Mouse (Mus musculus) stomach, embryonic 14.5 days (tissue): Measurements from ENCODE around the gene Ciao2b. TPM values are rescaled to one million over a fixed set of nuclear protein-coding genes. Genes with fewer than 3 reads are reported as not detected.
"Not testable (repeated sequence)": the region's sequence is repeated elsewhere in the genome, so short reads cannot be mapped to it uniquely, and the experiment has no call there.

Source experiments
- ATAC-seq: fragments of 200-750 bp; cut with Nextera tagmentation; 2 replicates; pipeline ENCODE4 v1.8.0; 2017; ENCODE audit warnings: low read depth, moderate TSS enrichment; ENCODE audit not compliant: insufficient number of reproducible peaks, insufficient read depth, low FRiP score
- H3K27ac ChIP-seq: fragments of 300-500 bp; sonication (generic); 2 replicates; pipeline ENCODE4 v1.5.1; 2014; ENCODE audit warnings: mild to moderate bottlenecking, low read length, moderate library complexity, mixed read lengths
- H3K27me3 ChIP-seq: fragments of 300-500 bp; sonication (generic); 2 replicates; pipeline ENCODE4 v1.6.1; 2014; ENCODE audit warnings: low read length, control low read depth, mixed read lengths; ENCODE audit not compliant: control insufficient read depth, insufficient read depth
- H3K36me3 ChIP-seq: fragments of 300-500 bp; sonication (generic); 2 replicates; pipeline ENCODE4 v1.6.1; 2014; ENCODE audit warnings: mild to moderate bottlenecking, control low read depth, low read length, moderate library complexity, mixed read lengths; ENCODE audit not compliant: control insufficient read depth, insufficient read depth
- H3K4me1 ChIP-seq: fragments of 300-500 bp; sonication (generic); 2 replicates; pipeline ENCODE4 v1.6.1; 2014; ENCODE audit warnings: low read length, control low read depth, mixed read lengths; ENCODE audit not compliant: control insufficient read depth, insufficient read depth
- H3K4me2 ChIP-seq: fragments of 300-500 bp; sonication (generic); replicated peaks from 2 replicates; pipeline ENCODE4 v1.6.1; 2014; ENCODE audit warnings: low read depth, low read length, control low read depth
- H3K4me3 ChIP-seq: fragments of 300-500 bp; sonication (generic); 2 replicates; pipeline ENCODE4 v1.5.1; 2014; ENCODE audit warnings: low read depth, low read length, control low read depth
- H3K9ac ChIP-seq: fragments of 300-500 bp; sonication (generic); replicated peaks from 2 replicates; pipeline ENCODE4 v1.6.1; 2014; ENCODE audit warnings: low read depth, mild to moderate bottlenecking, control low read depth, low read length, moderate library complexity, mixed read lengths
- H3K9me3 ChIP-seq: fragments of 300-500 bp; sonication (generic); 2 replicates; pipeline ENCODE4 v1.6.1; 2016; ENCODE audit warnings: low read depth, low read length, control low read depth; ENCODE audit not compliant: control insufficient read depth
- WGBS: fragments of 180-500 bp; shearing (Covaris S2); extraction: QIAGEN DNeasy Blood & Tissue Kit; methylation state at CpG from one replicate; pipeline ENCODE4 v1.1.7; 2014; 5-methylcytosine and 5-hydroxymethylcytosine counted together
- polyA plus RNA-seq: library from polyadenylated mRNA; unstranded; fragments of >200 nt; fragmentation: Nextera tagmentation; extraction: Ambion mirVana; gene quantifications from 2 replicates; pipeline ENCODE4 v1.2.1, GENCODE M21; 2014

Ciao2b gene
- 89.7 and 94.1 TPM in 2 replicates for polyA plus RNA-seq

DNA sequence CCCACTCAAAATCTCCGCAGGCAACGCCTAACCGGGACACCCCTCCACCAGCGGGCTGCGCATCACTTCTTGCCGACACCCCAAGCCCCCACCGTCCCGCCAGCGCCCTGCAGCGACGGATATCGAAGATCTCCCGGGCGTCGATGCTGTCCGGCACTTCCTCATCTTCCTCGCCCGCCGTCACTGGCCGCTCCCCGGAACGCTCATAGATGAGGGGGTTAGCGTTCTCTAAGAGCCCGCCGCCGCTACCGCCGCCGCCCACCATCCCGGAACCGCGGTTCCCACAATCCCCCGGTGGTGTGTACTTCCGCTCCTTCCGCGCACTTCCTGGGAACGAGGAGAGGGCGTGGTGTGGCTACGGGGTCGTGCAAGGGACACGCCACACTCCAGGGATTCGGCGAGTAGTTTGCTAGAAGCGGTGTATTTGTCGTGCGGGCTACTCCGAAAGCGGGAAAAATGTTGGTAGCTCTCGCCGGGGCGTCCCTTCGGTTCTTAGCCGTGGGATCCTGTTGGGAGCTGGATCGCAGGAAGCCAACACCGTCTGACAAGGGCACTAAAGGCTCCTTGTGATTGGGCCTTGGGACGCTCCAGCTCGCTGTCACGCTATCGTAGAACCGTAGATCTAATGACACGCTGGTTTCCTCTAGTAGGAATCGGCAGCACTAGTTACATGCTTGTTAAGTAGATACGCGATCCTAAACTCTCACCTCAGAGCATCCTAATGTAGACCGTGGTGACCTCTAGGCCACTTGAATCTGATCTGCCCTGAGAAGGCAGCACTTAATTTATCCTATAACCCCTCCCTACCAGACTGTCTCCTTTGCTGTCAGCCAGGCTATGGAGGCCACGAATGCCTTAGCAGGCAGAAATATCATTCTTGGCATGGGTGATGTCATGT, at the start of gene Ciao2b:
TSS of gene Ciao2b (minus strand) at position 540 of the 898 bp plus-strand sequence.
- Histone ChIP-seq H3K9me3 (no peaks in the 10 kb centered on the region), H3K4me2 (peak within 1 kb of the TSS; percentile 90), H3K4me1 (peaks cover 13% of the 10 kb centered on the region), H3K36me3 (peaks cover 15% of the 10 kb centered on the region), H3K9ac (peak within 1 kb of the TSS; percentile 74), H3K27ac (peak within 1 kb of the TSS; percentile 64; the same call in 1 of the 2 replicates), H3K4me3 (peak within 1 kb of the TSS; percentile 70), H3K27me3 (no peaks in the 10 kb centered on the region)
- peak; percentile 94 for ATAC-seq
- under 1% methylated on average over 66 of the region's 66 CpGs for WGBS

DNA sequence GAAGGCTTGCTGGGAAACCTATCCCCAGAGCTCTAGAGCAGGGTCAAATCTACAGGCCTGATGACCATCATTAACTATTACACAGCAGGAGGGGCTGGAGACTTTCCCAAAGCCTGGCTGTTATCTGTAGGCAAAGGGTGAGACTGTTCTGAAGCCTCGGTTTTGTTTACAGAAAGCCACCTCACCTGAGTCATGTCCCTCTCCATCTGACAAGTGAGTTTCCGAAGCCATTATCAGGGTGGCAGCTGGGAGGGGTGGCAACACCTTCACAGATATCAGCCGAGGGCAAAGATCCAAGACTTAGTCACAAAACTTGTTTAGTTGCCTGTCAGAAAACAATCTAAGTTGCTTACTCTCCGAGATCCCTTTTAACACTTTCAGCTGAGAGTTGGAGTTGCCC, 46.7 kb upstream of the Ciao2b start:
- Histone ChIP-seq H3K27me3 (no peaks in the 10 kb centered on the region), H3K9ac (no peak overlapping the region), H3K27ac (no peak overlapping the region), H3K4me2 (no peak overlapping the region), H3K4me1 (no peaks in the 10 kb centered on the region), H3K36me3 (no peaks in the 10 kb centered on the region), H3K9me3 (no peaks in the 10 kb centered on the region), H3K4me3 (no peak overlapping the region)
- 39% methylated on average over 4 of the region's 4 CpGs for WGBS
- no peak for ATAC-seq

DNA sequence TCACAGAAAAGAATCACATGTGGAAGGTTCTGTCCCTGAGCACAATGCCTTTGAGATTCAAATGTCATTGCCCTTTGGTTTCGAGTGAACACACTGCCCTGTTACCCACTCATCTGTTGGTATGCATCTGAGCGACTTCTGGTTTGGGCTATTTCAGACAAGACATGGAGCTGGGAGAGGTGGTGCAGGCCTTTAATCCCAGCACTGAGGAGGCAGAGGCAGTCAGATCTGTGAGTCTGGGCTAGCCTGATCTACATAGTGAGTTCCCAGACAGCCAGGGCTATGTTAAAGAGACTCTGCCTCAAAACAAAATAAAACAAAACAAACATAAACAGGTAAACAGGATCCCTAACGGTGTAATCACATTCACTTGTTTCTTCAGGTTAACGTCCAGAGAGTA, 13.8 kb upstream of the Ciao2b start:
- Histone ChIP-seq H3K27me3 (no peaks in the 10 kb centered on the region), H3K27ac (no peak overlapping the region), H3K36me3 (no peaks in the 10 kb centered on the region), H3K9me3 (no peaks in the 10 kb centered on the region), H3K9ac (no peak overlapping the region), H3K4me1 (no peaks in the 10 kb centered on the region), H3K4me2 (no peak overlapping the region), H3K4me3 (no peak overlapping the region)
- 73% methylated on average over 4 of the region's 4 CpGs for whole genome bisulfite sequencing
- no peak for ATAC-seq

DNA sequence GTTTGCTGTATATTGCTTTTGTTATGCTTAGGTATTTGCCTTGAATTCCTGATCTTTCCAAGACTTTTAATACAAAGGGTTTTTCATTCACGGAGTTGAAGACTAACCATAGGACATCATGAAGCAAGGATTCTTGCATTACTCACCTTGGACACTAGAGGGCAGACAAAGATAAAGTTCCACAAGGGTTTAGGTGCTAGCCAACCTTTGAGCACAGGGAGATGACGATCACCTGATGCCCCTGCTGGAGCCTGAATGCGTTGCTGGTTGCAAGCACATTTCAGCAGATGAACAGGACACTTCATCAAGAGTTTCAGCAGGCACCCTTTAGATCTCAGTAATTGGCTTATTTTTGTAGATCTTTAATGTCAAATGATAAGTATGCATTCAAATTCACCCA, 13.2 kb upstream of the Ciao2b start:
- H3K9ac ChIP-seq, result no peak overlapping the region
- 3% methylated on average over 3 of the region's 3 CpGs for WGBS
- no peaks in the 10 kb centered on the region for H3K4me1 ChIP-seq
- H3K27me3 ChIP-seq, result no peaks in the 10 kb centered on the region
- no peak overlapping the region for H3K4me2 ChIP-seq
- H3K36me3 ChIP-seq, result no peaks in the 10 kb centered on the region
- H3K4me3 ChIP-seq, result no peak overlapping the region
- H3K27ac ChIP-seq, result no peak overlapping the region
- no peaks in the 10 kb centered on the region for H3K9me3 ChIP-seq
- 0 out of 2 replicates have a peak, but pooled peaks have one; percentile 65 for ATAC-seq

DNA sequence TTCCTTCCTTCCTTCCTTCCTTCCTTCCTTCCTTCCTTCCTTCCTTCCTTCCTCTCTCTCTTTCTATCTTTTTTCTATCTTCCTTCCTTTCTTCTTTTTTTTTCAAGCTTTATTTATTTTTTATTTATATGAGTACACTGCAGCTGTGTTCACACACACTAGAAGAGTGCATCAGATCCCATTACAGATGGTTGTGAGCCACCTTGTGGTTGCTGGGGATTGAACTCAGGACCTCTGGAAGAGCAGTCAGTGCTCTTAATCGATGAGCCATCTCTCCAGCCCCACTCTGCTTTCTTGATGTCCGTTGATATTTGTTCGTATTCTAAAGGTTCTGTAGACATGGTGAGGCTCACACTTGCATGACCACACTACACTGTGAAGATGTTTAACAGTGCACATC, 2.4 kb upstream of the Ciao2b start:
- H3K4me1 ChIP-seq, result peaks cover 13% of the 10 kb centered on the region
- H3K27me3 ChIP-seq, ATAC-seq, H3K9me3 ChIP-seq, H3K27ac ChIP-seq, H3K4me3 ChIP-seq, H3K36me3 ChIP-seq, H3K9ac ChIP-seq, H3K4me2 ChIP-seq: not testable (repeated sequence)
- WGBS, result 68% methylated on average over 3 of the region's 3 CpGs

DNA sequence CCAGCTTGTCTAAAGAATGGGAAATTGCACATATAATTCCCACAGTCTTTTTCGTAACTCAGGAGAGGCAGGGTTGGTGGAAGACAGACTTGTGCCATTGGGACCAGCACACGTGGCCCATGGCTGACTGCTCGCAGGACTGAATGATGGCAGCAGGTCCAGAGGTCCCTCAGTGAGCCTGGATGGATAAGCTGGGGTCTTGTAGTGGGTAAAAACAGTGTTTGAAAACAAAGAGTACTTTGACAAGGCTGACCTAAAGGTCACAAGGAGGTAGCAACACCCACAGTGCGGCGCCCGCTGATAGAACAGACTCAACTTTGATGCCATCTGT, 524 bp upstream of the Ciao2b start:
- no peak for ATAC-seq
- peaks cover 13% of the 10 kb centered on the region for H3K4me1 ChIP-seq
- peaks cover 13% of the 10 kb centered on the region for H3K36me3 ChIP-seq
- WGBS, result 77% methylated on average over 6 of the region's 6 CpGs
- peak overlapping the region; percentile 70 for H3K4me3 ChIP-seq
- H3K27me3 ChIP-seq, result no peaks in the 10 kb centered on the region
- H3K4me2 ChIP-seq, result peak overlapping the region; percentile 90
- H3K9me3 ChIP-seq, result no peaks in the 10 kb centered on the region
- H3K9ac ChIP-seq, result peak overlapping the region; percentile 74; the same call in 1 of the 2 replicates
- H3K27ac ChIP-seq, result no peak overlapping the region; the same call in 1 of the 2 replicates

DNA sequence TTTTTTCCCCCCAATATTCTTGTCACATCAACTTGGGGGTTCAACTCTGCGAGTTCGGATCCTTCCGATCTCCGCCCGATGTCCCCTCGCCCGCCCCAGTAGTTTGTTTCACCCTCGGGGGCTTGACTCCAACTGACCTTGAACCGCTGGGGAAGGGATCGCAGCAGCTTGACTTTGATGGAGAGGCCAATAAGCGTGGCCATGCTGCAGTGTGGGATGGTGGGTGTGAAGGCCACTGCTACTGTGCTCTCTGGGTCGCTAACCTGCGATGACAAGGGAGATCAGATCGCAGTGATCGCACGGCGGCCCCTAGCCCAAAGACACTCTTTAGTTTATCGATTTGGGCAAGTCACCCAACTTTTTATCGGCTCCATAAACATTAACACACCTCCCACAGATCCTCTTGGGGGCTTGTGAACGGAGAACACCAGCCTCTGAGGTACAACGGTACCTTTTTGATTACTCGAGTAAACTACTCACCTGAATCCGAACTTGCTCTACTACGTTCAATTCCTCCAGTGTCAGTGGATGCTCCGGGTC, 864 bp downstream of the Ciao2b start:
- H3K9me3 ChIP-seq, result no peaks in the 10 kb centered on the region
- H3K27me3 ChIP-seq, result no peaks in the 10 kb centered on the region
- peak overlapping the region; percentile 90 for H3K4me2 ChIP-seq
- no peak overlapping the region for H3K27ac ChIP-seq
- H3K4me1 ChIP-seq, result peaks cover 13% of the 10 kb centered on the region
- peak overlapping the region; percentile 70 for H3K4me3 ChIP-seq
- H3K36me3 ChIP-seq, result peaks cover 16% of the 10 kb centered on the region
- peak overlapping the region; percentile 74 for H3K9ac ChIP-seq
- no peak for ATAC-seq
- 6% methylated on average over 25 of the region's 25 CpGs for WGBS

DNA sequence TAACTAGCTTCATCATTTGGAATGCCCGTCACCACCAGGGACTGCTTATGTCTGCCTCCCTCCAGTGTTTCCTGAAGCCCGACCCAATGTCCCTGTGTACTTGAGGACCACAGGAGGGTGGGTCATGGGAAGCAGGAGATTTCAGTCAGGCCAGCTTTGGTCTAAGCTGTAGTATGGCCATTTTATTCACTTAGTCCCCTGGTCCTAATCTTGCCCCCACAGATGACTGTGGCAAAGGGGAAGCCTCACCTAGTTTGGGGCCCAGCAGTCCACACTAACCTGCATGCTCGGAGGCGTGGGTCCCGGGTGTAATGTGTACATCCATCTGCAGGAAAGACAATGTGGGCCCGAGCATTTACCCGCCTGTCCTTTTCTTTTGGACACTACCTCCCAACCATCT, 1.5 kb downstream of the Ciao2b start:
- ATAC-seq, result no peak
- Histone ChIP-seq H3K9me3 (no peaks in the 10 kb centered on the region), H3K9ac (peak overlapping the region; percentile 74), H3K4me2 (peak overlapping the region; percentile 90), H3K36me3 (peaks cover 18% of the 10 kb centered on the region), H3K4me3 (peak overlapping the region; percentile 70), H3K27ac (no peak overlapping the region), H3K27me3 (no peaks in the 10 kb centered on the region), H3K4me1 (peaks cover 13% of the 10 kb centered on the region)
- 81% methylated on average over 7 of the region's 7 CpGs for WGBS
